In genomic region chr2:166012145-166012544, GRCm38 (mm10) we compare ENCODE assay signal across 10 mouse cellular contexts. TPM values are rescaled to one million over a fixed set of nuclear protein-coding genes. Genes with fewer than 3 reads are reported as not detected.
DNase-seq lines count a peak whose midpoint lies in the region; ATAC-seq and TF ChIP-seq lines count a peak whose summit lies in the region.
"Had no signal": no experiment of that assay in that cellular context is flagged by ENCODE, and none has a peak within 500 bp of the region (broad histone marks: within the 10 kb centered on the region; RNA-seq: fewer than 3 reads in every experiment).

No protein-coding gene starts in this region.

- 36% methylated on average over 2 of the region's 2 CpGs for WGBS in kidney, adult 2 months
- WGBS in embryonic facial prominence, embryonic 10.5 days = 64% methylated on average over 2 of the region's 2 CpGs

- in situ Hi-C loops in ES-E14 (cut with MboI; ENCODE audit: low sequenced_read_pairs in 2 of 2, unreplicated experiment in 2 of 2) = loop anchor here in 1 of 2 experiments (25.0 kb wide), 1 partner anchor 100 kb away; no protein-coding TSS in a partner anchor

- ATAC-seq in megakaryocyte-erythroid progenitor cell, adult 5-6 weeks (replicated peaks; ENCODE audit: low FRiP score, low TSS enrichment, poor library complexity, severe bottlenecking) = peak; percentile 88

- H3K9ac ChIP-seq in ES-E14 (ENCODE audit: insufficient read depth, low read depth, low read length, poor library complexity, severe bottlenecking) = no peak overlapping the region
- H3K9ac ChIP-seq: lung, embryonic 15.5 days; neural tube, embryonic 13.5 days had no signal

- TF ChIP-seq POLR2A in kidney, adult 2 months (IDR thresholded peaks at IDR 0.05; ENCODE audit: low read depth, low read length) = no peak

- H3K36me3 ChIP-seq in kidney, adult 2 months (ENCODE audit: control insufficient read depth, insufficient read depth, low read length) = no peaks in the 10 kb centered on the region; the same call in 1 of the 2 replicates
- H3K36me3 ChIP-seq in ES-E14 (ENCODE audit: control insufficient read depth, insufficient read depth, low read length, poor library complexity, severe bottlenecking) = peaks cover 2% of the 10 kb centered on the region; the same call in 1 of the 2 replicates
- H3K36me3 ChIP-seq in embryonic facial prominence, embryonic 10.5 days (replicated peaks) = peaks cover 15% of the 10 kb centered on the region
- H3K36me3 ChIP-seq: lung, embryonic 15.5 days; neural tube, embryonic 13.5 days had no signal

- H3K4me3 ChIP-seq in kidney, adult 2 months (ENCODE audit: insufficient read depth, low read depth, low read length) = no peak overlapping the region
- H3K4me3 ChIP-seq in ES-E14 (ENCODE audit: insufficient read depth in 1 of 2, low read depth in 1 of 2, low read length in 2 of 2, poor library complexity in 1 of 2, severe bottlenecking in 1 of 2) = no peak overlapping the region
- H3K4me3 ChIP-seq in embryonic facial prominence, embryonic 10.5 days = no peak overlapping the region
- H3K4me3 ChIP-seq: lung, embryonic 15.5 days; neural tube, embryonic 13.5 days had no signal

- no peak for DNase-seq in kidney, adult 2 months
- no peak for DNase-seq in kidney, adult 8-10 months
- DNase-seq in ES-E14 (ENCODE audit: low read depth, low spot score) = no peak
- no peak for DNase-seq in embryonic facial prominence, embryonic 10.5 days (ENCODE audit: low spot score)
- no peak for DNase-seq in adipocyte (ENCODE audit: low spot score)
- DNase-seq in adrenal gland, adult (ENCODE audit: inconsistent age in 2 of 2, low spot score in 1 of 2) = no peak
- no peak for DNase-seq in kidney, adult 9 months

- peaks cover 50% of the 10 kb centered on the region for H3K4me1 ChIP-seq in kidney, adult 2 months (ENCODE audit: control insufficient read depth, insufficient read depth, low read length)
- peaks cover 20 to 24% of the 10 kb centered on the region in 2 experiments for H3K4me1 ChIP-seq in ES-E14 (ENCODE audit: control insufficient read depth in 2 of 2, insufficient read depth in 2 of 2, low read length in 2 of 2, poor library complexity in 1 of 2)
- peaks cover 44% of the 10 kb centered on the region for H3K4me1 ChIP-seq in embryonic facial prominence, embryonic 10.5 days

- TF ChIP-seq CTCF in kidney, adult 2 months (conservative IDR thresholded peaks at IDR 0.05; ENCODE audit: insufficient read depth, insufficient read length, low read depth, low read length) = no peak

- peak overlapping the region; percentile 62 for H3K27ac ChIP-seq in kidney, adult 2 months (ENCODE audit: insufficient read depth, low read depth, low read length)
- peak overlapping the region; percentile 87; the same call in 1 of the 2 replicates for H3K27ac ChIP-seq in ES-E14 (ENCODE audit: insufficient read depth, low read depth, low read length, poor library complexity, severe bottlenecking)
- H3K27ac ChIP-seq in embryonic facial prominence, embryonic 10.5 days (replicated peaks) = peak overlapping the region; percentile 69; the same call in 1 of the 2 replicates
- H3K27ac ChIP-seq: lung, embryonic 15.5 days had no signal

- no peaks in the 10 kb centered on the region for H3K27me3 ChIP-seq in kidney, adult 2 months (replicated peaks; ENCODE audit: control insufficient read depth, insufficient read depth, low read length)
- H3K27me3 ChIP-seq in embryonic facial prominence, embryonic 10.5 days (replicated peaks; ENCODE audit: low read depth, poor library complexity, severe bottlenecking) = no peaks in the 10 kb centered on the region
- H3K27me3 ChIP-seq: lung, embryonic 15.5 days; neural tube, embryonic 13.5 days had no signal

- no peaks in the 10 kb centered on the region for H3K9me3 ChIP-seq in ES-E14 (ENCODE audit: control insufficient read depth, insufficient read depth, low read depth, low read length)
- no peaks in the 10 kb centered on the region for H3K9me3 ChIP-seq in embryonic facial prominence, embryonic 10.5 days
- H3K9me3 ChIP-seq: lung, embryonic 15.5 days; neural tube, embryonic 13.5 days had no signal

TF ChIP-seq in ES-E14, 5 proteins besides CTCF, POLR2A, EP300 and RAD21:
- TF ChIP-seq ZNF384 (IDR thresholded peaks at IDR 0.05; ENCODE audit: low read depth, low read length) = no peak
- TF ChIP-seq MAFK (IDR thresholded peaks at IDR 0.05; ENCODE audit: insufficient read depth, low read depth, low read length) = no peak
- TF ChIP-seq CHD2 (IDR thresholded peaks at IDR 0.05; ENCODE audit: low read depth, low read length) = no peak
- no peak for TF ChIP-seq ZC3H11A (IDR thresholded peaks at IDR 0.05; ENCODE audit: borderline replicate concordance, low read depth, low read length)
- TF ChIP-seq HCFC1 (IDR thresholded peaks at IDR 0.05; ENCODE audit: borderline replicate concordance, insufficient read depth, low read length) = no peak

RNA-seq across cellular contexts. Expression of gene Ncoa3, which starts 19.7 kb away (rescaled TPM):
- polyA plus RNA-seq in kidney, adult 2 months (2012; rRNA removed) = 36.3 and 42.0 TPM in 2 replicates
- 73.6 and 83.4 TPM in 2 replicates for total RNA-seq in ES-E14 (2012; rRNA removed)
- 16.0 TPM in 2 replicates for polyA plus RNA-seq in embryonic facial prominence, embryonic 10.5 days (2016; fragmentation: Nextera tagmentation; extraction: Ambion mirVana)
- 8.3 and 21.1 TPM in 2 replicates for total RNA-seq in megakaryocyte-erythroid progenitor cell, adult 5-6 weeks (2014; fragmentation: Nextera tagmentation)
- 8.8 and 15.9 TPM in 2 replicates for total RNA-seq in megakaryocyte-erythroid progenitor cell, adult 5-6 weeks (2017)
